Mouse (Mus musculus) left cerebral cortex, postnatal 14 days (tissue): ENCODE results near the gene Rgs12. TPM values are rescaled to one million over a fixed set of nuclear protein-coding genes. Genes with fewer than 3 reads are reported as not detected.

Source experiments
- DNase-seq, 2 experiments: peaks; one replicate each; pipeline ENCODE4 v3.0.0; 2021 to 2022; ENCODE audit warnings: low spot score in 2 of 2, mixed read lengths in 1 of 2
- intact Hi-C: fragments of 180-260 bp; cut with DNase I; formaldehyde crosslinking; loops from one replicate; pipeline ENCODE4 v1.15.1; 2025
- microRNA-seq, 2 experiments: library from miRNA; unstranded; fragments of <30 nt; microRNA quantifications; one replicate each; pipeline ENCODE4 v1.2.0; 2022
- total RNA-seq, 2 experiments: library from RNA; stranded (reverse); gene quantifications; 2 replicates each; pipeline ENCODE4 v1.2.3; 2021

The Rgs12 gene
- total RNA-seq, 2 experiments from 2014 or later, result 56.0 to 65.8 TPM

- peak; percentile 58 to 71 for DNase-seq
- intact Hi-C loops, result no loop called here
Measured at GRCm38 (mm10) chr5:35056604-35057432, 107.6 kb downstream of the Rgs12 start, which contains the start of gene Dok7. Gene Dok7 (plus strand): TSS chr5:35056766.

DNA sequence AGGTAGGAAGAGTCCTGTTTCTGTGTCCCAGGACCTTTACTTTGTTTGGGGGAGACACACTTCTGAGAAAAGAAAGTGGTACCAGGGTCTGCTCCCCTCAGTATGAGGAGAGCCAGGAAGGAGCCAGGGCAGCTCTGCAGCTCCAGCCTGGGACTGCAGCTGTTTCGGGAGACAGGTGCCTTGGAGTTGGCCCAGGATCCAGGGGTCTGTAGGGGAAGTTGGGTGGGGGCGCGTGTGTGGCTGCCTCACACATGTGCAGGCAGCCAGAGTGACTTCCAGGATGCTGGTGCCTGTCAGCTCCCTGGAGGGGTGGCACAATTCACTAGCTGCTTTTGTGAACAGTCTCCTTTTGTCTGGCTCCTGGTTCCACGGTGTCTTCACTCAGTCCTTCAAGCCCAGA, 108.3 kb downstream of the Rgs12 start:
- DNase-seq, result no peak
- intact Hi-C loops, result no loop called here

- DNase-seq, result no peak
- intact Hi-C loops, result no loop called here
Measured at GRCm38 (mm10) chr5:35058216-35058615, 109.0 kb downstream of the Rgs12 start.

DNA sequence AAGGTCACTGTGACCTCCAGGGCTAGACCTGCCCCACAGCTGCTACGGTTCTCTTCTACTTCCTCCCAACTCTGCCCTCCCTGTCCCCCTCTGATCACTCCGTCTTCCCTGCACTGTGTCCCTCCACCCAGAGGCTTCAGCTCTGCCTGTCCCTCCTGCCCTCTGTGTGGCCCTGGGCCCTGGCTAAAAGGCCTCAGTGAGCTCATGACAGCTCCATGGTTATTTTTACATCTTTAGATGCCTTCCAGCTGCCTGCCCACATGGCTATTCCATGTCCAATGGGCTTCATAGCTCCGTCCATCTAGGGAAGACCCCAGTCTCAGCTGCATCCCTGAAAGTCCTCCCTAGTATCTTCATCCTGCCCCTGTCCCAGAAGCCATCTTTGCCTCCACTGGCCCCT, 110.9 kb downstream of the Rgs12 start:
- DNase-seq, result no peak
- intact Hi-C loops, result no loop called here

DNA sequence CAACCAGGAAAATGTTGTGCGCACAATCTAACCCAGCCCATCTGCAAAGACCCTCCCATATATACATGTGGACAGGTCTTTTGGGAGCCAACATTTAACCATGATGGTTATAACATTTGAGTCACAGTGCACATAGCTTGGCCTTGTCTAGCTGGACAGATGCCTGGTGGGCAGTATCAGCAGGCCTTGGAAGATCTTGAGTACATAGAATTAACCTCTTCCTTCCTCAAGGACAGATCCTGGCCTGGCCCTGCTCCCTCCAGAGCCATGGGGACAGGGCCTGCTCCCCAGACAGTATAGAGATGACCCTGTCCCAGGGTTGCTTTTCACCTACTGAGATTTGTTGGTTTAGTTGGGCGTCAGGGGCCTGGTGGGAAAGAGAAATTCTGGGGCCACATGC, 120.6 kb downstream of the Rgs12 start:
- intact Hi-C loops, result no loop called here
- no peak for DNase-seq

DNA sequence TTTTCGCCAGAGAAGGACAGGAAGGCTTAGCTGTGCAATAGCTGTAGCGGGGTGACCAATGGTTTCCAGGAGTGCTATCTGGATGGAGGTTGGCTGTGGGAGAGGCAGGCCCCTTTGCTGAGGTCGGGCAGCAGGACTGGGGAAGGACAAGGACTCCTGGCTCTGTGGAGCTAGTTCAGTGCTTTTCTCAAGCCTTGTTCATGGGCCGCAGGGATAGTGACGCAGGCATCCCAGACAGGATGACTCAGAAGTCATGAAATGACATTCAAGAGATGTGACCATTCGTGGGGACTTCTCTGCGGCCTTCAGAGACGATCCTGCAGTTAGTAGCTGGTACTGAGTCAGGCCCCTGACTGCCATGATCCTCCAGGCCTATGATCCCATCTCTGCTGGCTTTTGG, 121.1 kb downstream of the Rgs12 start:
- intact Hi-C loops, result no loop called here
- DNase-seq, result no peak

- DNase-seq, result peak; percentile 23 to 65
- intact Hi-C loops, result no loop called here
Measured at GRCm38 (mm10) chr5:35070953-35071352, 121.7 kb downstream of the Rgs12 start.

DNA sequence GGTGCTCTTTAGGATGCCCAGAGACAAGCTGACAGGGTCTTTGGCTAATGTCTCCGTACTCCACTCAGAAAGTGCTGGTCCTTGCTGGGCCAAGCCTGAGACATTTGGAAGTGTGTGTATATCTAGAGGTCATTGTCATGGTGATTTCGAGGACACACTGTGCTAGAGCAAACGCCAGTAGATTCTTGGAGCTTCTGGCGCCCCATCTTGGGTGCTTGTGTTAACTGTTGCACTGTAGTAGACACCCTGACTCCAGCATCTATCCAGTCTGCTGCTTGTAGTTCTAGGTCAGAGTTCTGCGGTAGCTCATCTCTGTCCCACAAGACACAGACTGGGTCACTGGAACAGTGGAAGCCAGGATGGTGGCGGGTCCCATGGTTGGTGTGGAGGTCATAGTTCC, 122.6 kb downstream of the Rgs12 start:
- DNase-seq, result no peak

DNA sequence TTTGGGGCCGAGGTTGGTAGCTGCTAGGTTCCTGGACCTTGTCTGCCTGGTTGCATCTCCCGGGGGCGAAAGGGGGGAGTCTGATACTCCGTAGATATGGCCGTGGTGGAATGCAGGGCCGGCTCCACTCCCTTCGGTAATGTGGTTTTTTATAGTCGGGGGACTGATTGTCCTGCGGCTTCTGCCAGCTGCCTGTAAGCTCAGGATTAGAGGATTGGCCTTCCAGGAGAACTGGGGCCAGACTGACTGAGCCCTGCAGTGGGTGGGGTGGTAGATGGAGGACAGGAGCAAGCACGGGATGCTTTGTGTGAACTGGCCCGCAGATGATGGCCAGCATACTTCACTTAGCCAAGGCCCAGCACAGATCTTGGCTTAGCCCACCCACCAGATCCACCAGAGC, 124.0 kb downstream of the Rgs12 start:
- intact Hi-C loops, result no loop called here
- no peak for DNase-seq

More for the DNA sequence above, 122.6 kb downstream of the Rgs12 start:
- intact Hi-C loops, result no loop called here

DNA sequence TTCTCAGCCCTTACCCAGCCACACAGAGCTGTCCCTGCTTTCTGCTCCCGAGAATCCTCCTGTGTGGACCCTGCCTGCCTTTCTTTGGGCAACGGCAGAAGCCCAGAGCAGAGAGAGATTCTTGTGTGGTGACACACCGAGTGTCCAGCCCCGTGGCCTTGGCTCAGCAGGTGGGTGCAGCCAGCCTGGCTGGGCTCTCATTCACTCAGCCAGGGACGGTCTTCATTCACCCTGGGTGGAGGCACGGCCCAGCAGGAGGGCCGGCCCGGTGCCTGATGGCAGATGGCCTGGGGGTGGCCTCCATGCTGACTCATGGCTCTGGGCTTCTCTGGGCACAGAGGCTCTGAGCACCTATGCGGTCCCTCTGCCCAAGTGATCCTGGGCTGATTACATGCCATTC, 124.7 kb downstream of the Rgs12 start:
- DNase-seq, result no peak
- intact Hi-C loops, result no loop called here

- DNase-seq, result no peak
- intact Hi-C loops, result no loop called here
Measured at GRCm38 (mm10) chr5:35076369-35076768, 127.1 kb downstream of the Rgs12 start.

- intact Hi-C loops, result no loop called here
- no peak for DNase-seq
Measured at GRCm38 (mm10) chr5:35079101-35079500, 129.9 kb downstream of the Rgs12 start.

- intact Hi-C loops, result loop anchor here (10.0 kb wide), 1 partner anchor 350 kb away; no protein-coding TSS in a partner anchor
- DNase-seq, result no peak
Measured at GRCm38 (mm10) chr5:35084913-35085312, 135.7 kb downstream of the Rgs12 start.

- intact Hi-C loops, result loop anchor here (10.0 kb wide), 1 partner anchor 346 kb away; no protein-coding TSS in a partner anchor
- peak; percentile 65 to 78 for DNase-seq
Measured at GRCm38 (mm10) chr5:35088785-35089613, 139.8 kb downstream of the Rgs12 start.

Small RNA genes lying within 50 kb of the gene (microRNA-seq; reads per million reads assigned to microRNA genes)
- 19.3 to 19.5 reads per million in 2 experiments for gene Mir3097

Other genes with a start within 250 kb of the Rgs12 start
- 10 to 100 TPM; 70.9 to 84.1 TPM for gene Htt, start 187.7 kb upstream of the Rgs12 start, total RNA-seq
- 10 to 100 TPM; 10.1 to 10.3 TPM for gene Msantd1, start 41.4 kb upstream of the Rgs12 start, total RNA-seq
- under 1 TPM; 0.53 to 0.94 TPM for gene Hgfac, start 92.1 kb downstream of the Rgs12 start, total RNA-seq
- 10 to 100 TPM; 19.0 to 22.3 TPM for gene Dok7, start 107.3 kb downstream of the Rgs12 start, total RNA-seq
- 100 to 1,000 TPM; 119 to 122 TPM for gene Lrpap1, start 156.3 kb downstream of the Rgs12 start, total RNA-seq